Mouse (Mus musculus) embryo, embryonic 11.5 days (tissue): ENCODE measurements around the gene Olfr418.
"Not testable (repeated sequence)": the region's sequence is repeated elsewhere in the genome, so short reads cannot be mapped to it uniquely, and the experiment has no call there.

Experiments
- DNase-seq: peaks from one replicate; pipeline ENCODE4 v3.0.0-alpha.2; 2012; ENCODE audit warnings: low read depth, low spot score

Olfr418 gene

DNA sequence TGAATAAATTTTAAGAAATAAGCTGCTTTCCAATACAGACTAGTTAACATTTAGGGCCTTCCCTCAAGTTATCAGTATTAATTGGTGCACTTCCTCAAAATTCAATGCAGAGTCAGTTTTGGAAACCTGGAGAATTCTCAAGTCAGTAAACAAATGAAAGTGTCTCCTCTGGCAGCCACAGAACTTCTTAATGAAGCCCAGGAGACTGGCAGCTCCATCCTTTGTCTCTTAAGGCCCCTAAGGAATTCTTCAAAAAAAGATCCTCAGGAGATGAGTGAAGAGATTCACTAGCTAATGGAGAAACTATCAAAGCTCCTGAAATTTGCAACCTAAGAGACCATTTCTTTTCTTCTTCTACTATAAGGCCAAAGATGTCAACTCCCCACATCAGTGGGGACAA, at the start of gene Olfr418:
TSS of gene Olfr418 (plus strand) at position 301 of the 400 bp plus-strand sequence.
- no peak for DNase-seq

DNA sequence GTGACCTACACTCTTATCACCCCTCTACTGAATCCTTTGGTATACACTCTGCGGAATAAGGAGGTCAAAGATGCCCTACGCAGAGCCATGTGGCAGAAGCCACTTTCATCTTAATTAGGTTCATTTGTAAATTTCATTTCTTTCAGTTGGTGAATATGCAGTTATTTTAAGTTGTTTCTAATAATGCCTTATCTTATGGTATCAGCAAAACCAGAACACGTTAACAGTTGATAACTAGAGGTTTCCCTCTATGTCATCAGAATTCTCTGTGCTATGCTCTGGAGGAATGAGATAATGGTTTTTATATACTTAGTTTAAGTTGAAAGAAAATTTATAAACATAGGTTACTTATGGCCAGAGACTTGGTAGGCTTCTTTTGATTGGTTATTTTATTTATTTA, 49.3 kb upstream of the Olfr418 start:
- no peak for DNase-seq

DNA sequence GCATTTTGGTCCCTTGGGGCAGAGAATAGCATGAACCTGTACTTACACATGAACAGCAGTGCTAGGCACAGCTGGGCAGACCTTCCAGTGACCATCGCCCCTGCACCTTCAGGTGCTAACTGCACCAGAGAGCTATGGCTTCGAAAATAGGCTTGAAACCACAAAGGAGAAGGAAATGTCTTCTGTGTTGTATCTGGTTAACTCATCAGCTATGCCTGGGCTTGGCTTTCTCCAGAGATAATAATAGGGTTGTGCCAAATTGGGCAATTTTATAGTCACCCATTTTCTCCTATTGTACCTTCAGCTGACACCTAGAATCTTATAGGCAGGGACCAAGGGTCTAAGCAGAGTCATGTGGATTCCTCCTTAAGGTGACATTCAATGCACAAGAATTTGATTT, 38.7 kb upstream of the Olfr418 start, which contains the start of gene Fcer1a:
TSS of gene Fcer1a (minus strand) at position 134 of the 400 bp plus-strand sequence.
- no peak for DNase-seq

DNA sequence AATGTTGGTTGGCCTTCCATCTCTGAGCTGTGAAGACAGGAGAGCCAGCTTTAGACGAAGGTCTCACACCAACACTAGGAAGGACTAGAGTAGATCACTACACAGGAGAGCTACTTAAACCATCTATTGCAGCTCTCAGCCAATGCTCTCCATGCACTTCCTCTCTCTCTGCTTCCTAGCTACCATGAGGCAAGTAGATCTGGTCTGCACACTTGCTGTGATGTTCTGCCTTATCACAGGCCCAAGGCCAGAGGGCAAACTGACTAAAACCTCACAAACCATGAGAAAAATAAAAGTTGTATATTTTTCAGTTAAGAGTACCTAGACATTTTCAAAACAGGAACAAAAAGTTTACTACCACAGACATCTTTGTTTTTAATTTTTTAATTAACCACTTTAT, 28.8 kb upstream of the Olfr418 start:
- not testable (repeated sequence) for DNase-seq

DNA sequence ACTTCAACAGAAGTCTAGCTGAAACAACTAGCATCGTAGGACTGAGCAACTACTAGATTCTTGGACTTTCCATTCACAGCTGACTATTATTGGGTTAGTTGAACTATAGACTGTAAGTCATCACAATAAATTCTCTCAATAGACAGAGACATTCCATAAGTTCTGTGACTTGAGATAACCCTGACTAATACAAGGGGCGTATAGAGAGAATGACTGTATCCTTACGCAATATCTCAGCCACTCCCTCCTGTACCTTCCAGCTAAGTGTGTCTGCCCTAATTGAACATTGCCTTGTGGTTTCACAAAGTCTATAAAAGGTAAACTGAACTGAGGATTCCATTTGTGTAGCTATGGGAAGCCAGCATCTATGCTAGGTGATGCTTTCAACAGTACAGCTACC, 15.9 kb upstream of the Olfr418 start:
- no peak for DNase-seq

DNA sequence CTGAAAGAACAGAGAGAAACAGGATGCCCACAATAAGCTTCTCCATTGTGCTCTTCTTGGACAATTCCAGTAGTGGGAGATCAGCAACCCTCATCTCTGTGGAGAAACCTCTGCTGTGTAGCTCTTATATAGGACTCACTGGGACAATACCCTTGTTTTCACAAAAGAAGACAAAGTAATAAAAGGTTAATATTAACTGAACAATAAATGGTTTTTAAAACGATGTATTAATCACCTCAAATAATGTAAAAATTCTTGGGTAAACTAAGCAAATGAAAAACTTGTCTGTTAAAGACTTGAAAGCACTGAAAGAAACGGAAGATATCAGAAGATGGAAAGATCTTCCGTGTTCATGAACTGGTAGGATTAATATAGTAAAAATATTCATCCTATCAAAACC, 11.9 kb downstream of the Olfr418 start, which contains the start of gene Mptx2:
TSS of gene Mptx2 (minus strand) at position 101 of the 400 bp plus-strand sequence.
- no peak for DNase-seq

DNA sequence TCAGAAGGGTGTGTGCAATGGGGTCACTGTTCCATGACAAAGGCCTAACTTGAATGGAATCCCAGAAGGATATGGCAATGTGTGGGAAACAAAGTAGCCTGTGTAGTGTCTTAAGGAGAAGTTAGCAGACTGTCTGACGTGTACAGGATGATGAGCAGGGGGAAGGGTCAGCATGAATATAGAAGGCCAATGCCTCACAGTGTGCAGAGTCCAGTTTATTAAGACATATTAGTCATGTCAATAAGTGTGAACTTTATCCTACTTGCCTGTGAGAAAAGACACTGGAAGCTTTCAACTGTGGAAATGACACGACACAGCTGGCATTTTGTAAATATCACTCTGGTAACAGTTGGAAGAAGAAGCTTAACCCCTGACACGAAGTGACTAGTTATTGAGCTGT, 37.0 kb downstream of the Olfr418 start:
- DNase-seq = not testable (repeated sequence)

DNA sequence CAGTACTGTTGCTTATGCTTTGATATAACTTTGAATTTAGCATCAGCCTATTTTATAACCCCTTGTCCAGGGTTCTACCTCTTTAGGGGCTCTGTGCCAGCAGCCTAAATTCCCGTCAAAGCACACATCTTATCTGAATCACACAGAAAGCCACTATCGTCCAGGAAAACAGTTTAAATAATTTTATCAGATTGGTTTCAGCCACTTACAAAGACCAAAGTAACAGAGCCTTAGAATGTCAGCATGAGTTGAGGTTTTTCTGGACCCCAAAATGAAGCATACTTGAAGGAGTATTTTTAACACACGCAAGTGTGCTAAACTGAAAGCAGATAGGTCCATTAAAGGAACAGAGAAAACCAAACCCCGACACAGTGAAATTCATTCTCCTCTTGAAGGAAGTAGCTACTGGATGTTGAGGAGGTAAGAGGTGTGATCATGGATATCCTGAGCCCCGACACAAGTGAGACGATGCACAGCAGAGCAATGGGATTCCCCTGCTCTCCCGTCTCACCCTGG, 47.8 kb downstream of the Olfr418 start:
- not testable (repeated sequence) for DNase-seq

DNA sequence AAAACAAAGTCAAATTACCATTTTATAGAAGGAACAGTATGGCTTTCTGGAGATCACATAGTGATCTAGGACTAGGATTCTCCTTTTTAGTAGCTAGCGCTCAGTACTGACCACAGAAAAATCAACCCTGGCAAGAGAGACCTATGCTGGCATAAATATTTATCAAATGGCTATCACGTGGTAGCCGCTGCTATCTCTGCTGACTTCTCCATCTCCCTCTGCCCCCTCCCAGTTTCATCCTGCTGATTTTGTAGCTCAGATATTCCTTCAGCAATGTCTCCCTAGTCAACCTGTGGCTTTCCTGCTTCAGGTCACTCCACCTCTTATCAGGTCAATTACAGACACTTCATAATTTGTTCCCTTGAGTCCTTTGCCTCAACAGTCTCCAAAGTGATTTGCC, 49.9 kb downstream of the Olfr418 start:
- DNase-seq = no peak

DNA sequence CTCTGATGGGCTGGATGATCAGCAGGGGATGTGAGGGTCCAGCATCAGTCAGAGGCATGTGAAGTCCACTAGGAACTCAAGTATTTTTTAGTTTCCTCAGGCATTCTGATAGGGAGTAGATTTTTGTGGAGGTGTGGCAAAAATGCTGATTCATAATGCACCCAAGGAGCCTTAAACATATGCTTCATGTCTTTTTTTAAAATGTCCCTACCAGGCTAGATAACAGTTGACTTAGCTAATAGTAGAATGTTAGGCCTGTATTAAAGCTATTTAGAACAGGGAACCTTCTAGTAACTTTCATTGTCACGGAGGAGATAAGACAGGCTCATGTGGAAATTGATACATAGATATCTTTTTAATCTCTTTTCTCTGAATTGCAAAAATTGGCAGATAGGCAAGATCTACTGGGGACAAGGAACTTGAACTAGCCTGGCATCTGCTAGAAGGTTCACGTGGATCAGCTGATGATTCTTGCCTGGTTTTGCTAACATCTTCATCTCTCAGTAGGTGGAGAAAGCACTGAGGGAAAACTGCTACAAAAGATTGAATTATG, 52.2 kb downstream of the Olfr418 start:
- no peak for DNase-seq

DNA sequence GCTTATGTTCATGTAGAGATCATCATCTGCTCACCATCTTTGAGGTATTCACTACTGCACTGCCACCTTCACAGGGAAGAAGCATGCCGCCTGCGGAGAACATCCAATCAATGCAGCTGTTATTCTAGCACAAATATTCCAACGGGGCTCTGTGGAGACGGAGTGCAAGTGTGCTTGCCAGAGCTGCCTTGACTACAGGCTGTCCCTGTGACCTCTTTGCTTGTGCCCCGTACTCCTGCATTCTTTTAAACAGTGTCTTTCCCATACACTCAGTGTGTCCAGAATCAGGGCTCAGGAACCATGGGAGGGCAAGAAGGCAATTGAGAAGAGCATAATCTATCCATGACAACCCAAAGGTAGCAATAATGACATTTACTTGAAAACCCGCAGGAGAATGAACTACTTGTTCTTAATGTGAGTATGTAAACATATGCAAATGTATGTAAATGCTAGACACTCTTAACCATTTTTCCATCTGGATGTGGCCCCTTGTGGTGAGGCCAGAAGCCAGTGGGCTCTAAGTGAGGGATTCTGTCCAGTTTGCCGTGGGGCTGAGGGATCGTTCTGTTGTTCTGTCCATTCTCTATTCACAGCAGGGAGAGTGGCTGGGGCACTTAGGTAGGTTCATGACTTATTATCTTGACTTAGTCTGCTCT, 55.9 kb downstream of the Olfr418 start:
- no peak for DNase-seq

DNA sequence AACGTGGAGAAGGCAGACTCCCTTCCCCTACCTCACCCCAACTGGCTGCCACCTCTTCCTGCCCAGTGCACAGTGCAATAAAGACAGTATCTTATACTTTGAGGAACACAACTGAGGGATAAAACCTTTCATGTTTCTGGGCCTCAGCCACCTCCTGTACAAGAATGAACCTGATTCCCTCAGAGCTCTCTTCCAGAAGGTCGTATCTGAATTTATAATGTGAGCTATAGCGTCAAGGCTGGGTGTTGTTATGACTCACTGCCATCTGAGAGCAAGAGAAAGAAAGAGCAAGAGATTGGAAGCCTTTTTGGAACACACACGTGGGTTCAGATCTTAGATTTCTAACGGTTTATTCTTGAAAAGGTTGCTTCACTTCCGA, 56.4 kb downstream of the Olfr418 start:
- no peak for DNase-seq
